Mouse (Mus musculus) stomach, embryonic 14.5 days (tissue): ENCODE results near the gene Prkcd. TPM values are rescaled to one million over a fixed set of nuclear protein-coding genes. Genes with fewer than 3 reads are reported as not detected.
A peak's percentile ranks its signal among the peaks of the same experiment; 100 is the strongest.

Experiments
- ATAC-seq: fragments of 200-750 bp; cut with Nextera tagmentation; 2 replicates; pipeline ENCODE4 v1.8.0; 2017; ENCODE audit warnings: low read depth, moderate TSS enrichment; ENCODE audit not compliant: insufficient number of reproducible peaks, insufficient read depth, low FRiP score
- H3K27ac ChIP-seq: fragments of 300-500 bp; sonication (generic); 2 replicates; pipeline ENCODE4 v1.5.1; 2014; ENCODE audit warnings: mild to moderate bottlenecking, low read length, moderate library complexity, mixed read lengths
- H3K27me3 ChIP-seq: fragments of 300-500 bp; sonication (generic); 2 replicates; pipeline ENCODE4 v1.6.1; 2014; ENCODE audit warnings: low read length, control low read depth, mixed read lengths; ENCODE audit not compliant: control insufficient read depth, insufficient read depth
- H3K36me3 ChIP-seq: fragments of 300-500 bp; sonication (generic); 2 replicates; pipeline ENCODE4 v1.6.1; 2014; ENCODE audit warnings: mild to moderate bottlenecking, control low read depth, low read length, moderate library complexity, mixed read lengths; ENCODE audit not compliant: control insufficient read depth, insufficient read depth
- H3K4me1 ChIP-seq: fragments of 300-500 bp; sonication (generic); 2 replicates; pipeline ENCODE4 v1.6.1; 2014; ENCODE audit warnings: low read length, control low read depth, mixed read lengths; ENCODE audit not compliant: control insufficient read depth, insufficient read depth
- H3K4me2 ChIP-seq: fragments of 300-500 bp; sonication (generic); replicated peaks from 2 replicates; pipeline ENCODE4 v1.6.1; 2014; ENCODE audit warnings: low read depth, low read length, control low read depth
- H3K4me3 ChIP-seq: fragments of 300-500 bp; sonication (generic); 2 replicates; pipeline ENCODE4 v1.5.1; 2014; ENCODE audit warnings: low read depth, low read length, control low read depth
- H3K9ac ChIP-seq: fragments of 300-500 bp; sonication (generic); replicated peaks from 2 replicates; pipeline ENCODE4 v1.6.1; 2014; ENCODE audit warnings: low read depth, mild to moderate bottlenecking, control low read depth, low read length, moderate library complexity, mixed read lengths
- H3K9me3 ChIP-seq: fragments of 300-500 bp; sonication (generic); 2 replicates; pipeline ENCODE4 v1.6.1; 2016; ENCODE audit warnings: low read depth, low read length, control low read depth; ENCODE audit not compliant: control insufficient read depth
- WGBS: fragments of 180-500 bp; shearing (Covaris S2); extraction: QIAGEN DNeasy Blood & Tissue Kit; methylation state at CpG from one replicate; pipeline ENCODE4 v1.1.7; 2014; 5-methylcytosine and 5-hydroxymethylcytosine counted together
- microRNA-seq: library from miRNA; unstranded; fragments of <30 nt; microRNA quantifications from one replicate; pipeline ENCODE4, GENCODE M21; 2016
- polyA plus RNA-seq: library from polyadenylated mRNA; unstranded; fragments of >200 nt; fragmentation: Nextera tagmentation; extraction: Ambion mirVana; gene quantifications from 2 replicates; pipeline ENCODE4 v1.2.1, GENCODE M21; 2014

Prkcd gene
- polyA plus RNA-seq, 1 experiment from 2014 or later: 45.3 TPM

DNA sequence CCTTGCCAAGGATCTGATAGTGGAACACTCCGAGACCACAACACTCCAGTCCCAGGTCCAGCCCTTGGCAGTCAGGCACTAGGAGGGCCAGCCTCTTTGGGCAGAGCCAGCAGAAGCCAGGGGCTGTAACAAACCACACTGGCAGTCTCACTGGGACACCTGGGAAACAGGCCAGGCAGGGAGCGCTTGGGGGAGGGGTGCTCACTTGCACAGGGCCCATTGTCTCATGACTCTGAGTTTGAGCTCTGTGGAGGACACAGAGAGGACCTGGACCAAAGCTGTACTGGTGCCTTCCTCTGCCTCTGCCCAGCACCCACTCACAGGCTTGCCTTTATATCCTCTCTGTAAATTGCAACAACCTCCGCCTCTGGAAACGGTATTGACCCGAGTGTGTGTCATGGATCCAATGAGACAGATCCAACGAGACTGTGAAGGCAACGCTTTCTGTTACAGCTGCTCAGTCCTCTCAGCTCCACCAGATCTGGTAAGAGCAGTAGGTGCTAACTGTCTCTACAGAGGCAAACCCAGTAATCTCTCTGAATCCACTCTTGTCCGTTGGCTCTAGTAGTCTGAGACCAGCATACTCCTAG is 77.8 kb downstream of the Prkcd start, which contains the start of gene Tkt:
Gene Tkt, plus strand, starts transcription at position 229 of the 590 bp plus-strand sequence.
- Histone ChIP-seq H3K36me3 (no peaks in the 10 kb centered on the region; the same call in 1 of the 2 replicates), H3K27me3 (no peaks in the 10 kb centered on the region), H3K9ac (peak within 1 kb of the TSS; percentile 87), H3K4me3 (peak within 1 kb of the TSS; percentile 87), H3K4me2 (peak within 1 kb of the TSS; percentile 83), H3K4me1 (peaks cover 22% of the 10 kb centered on the region), H3K9me3 (no peaks in the 10 kb centered on the region), H3K27ac (peak within 1 kb of the TSS; percentile 88)
- 0 out of 2 replicates have a peak, but pooled peaks have one; percentile 26 for ATAC-seq
- WGBS: 27% methylated on average over 8 of the region's 8 CpGs

Small RNAs within 50 kb of the gene (microRNA-seq; reads per million reads assigned to microRNA genes)
- 4.2 reads per million, percentile 10 among the genes with 10 or more reads in this experiment for gene Mir3076

Other genes starting within 250 kb of the Prkcd start
- 28.9 and 35.5 TPM in 2 replicates for gene Dcp1a, start 146.7 kb downstream of the Prkcd start, polyA plus RNA-seq
- 15.3 and 19.3 TPM in 2 replicates for gene Cacna1d, start 134.8 kb downstream of the Prkcd start, polyA plus RNA-seq
- gene Tkt, start 77.9 kb downstream of the Prkcd start, polyA plus RNA-seq: 85.9 and 99.0 TPM in 2 replicates
- gene Rft1, start 28.1 kb upstream of the Prkcd start, polyA plus RNA-seq: 17.6 and 21.0 TPM in 2 replicates
- 13.9 and 15.0 TPM in 2 replicates for gene Sfmbt1, start 88.6 kb upstream of the Prkcd start, polyA plus RNA-seq
- gene Tmem110, start 199.4 kb upstream of the Prkcd start, polyA plus RNA-seq: 26.7 and 27.5 TPM in 2 replicates